Mouse (Mus musculus): ENCODE results near the gene Parvg. TPM values are rescaled to one million over a fixed set of nuclear protein-coding genes. Genes with fewer than 3 reads are reported as not detected.

Parvg gene
- polyA plus RNA-seq, 1 experiment, result 3.3 TPM

- Histone ChIP-seq H3K4me3 (ENCODE audit: insufficient read depth, low read length) (no peak overlapping the region), H3K4me1 (ENCODE audit: control insufficient read depth, insufficient read depth, low read length) (no peaks in the 10 kb centered on the region), H3K27ac (ENCODE audit: insufficient read depth, low read depth, low read length) (no peak overlapping the region)
- TF ChIP-seq POLR2A (IDR thresholded peaks at IDR 0.05; ENCODE audit: borderline replicate concordance, low read depth, low read length) (no peak), CTCF (IDR thresholded peaks at IDR 0.05; ENCODE audit: low read depth, low read length) (no peak)
Observed at GRCm38 (mm10) chr15:84303264-84303663, 20.6 kb upstream of the Parvg start.

GRCm38 (mm10) chr15:84305333-84305732 lies 18.5 kb upstream of the Parvg start:
- H3K4me3 ChIP-seq (ENCODE audit: insufficient read depth, low read length), result no peak overlapping the region
- no peak overlapping the region for H3K27ac ChIP-seq (ENCODE audit: insufficient read depth, low read depth, low read length)
- TF ChIP-seq CTCF (IDR thresholded peaks at IDR 0.05; ENCODE audit: low read depth, low read length) (no peak), POLR2A (IDR thresholded peaks at IDR 0.05; ENCODE audit: borderline replicate concordance, low read depth, low read length) (no peak)
- H3K4me1 ChIP-seq (ENCODE audit: control insufficient read depth, insufficient read depth, low read length), result no peaks in the 10 kb centered on the region

- peaks cover 33% of the 10 kb centered on the region for H3K4me1 ChIP-seq (ENCODE audit: control insufficient read depth, insufficient read depth, low read length)
Observed at GRCm38 (mm10) chr15:84310271-84310670, 13.6 kb upstream of the Parvg start.

GRCm38 (mm10) chr15:84311295-84312085 lies 12.3 kb upstream of the Parvg start:
- Histone ChIP-seq H3K4me1 (ENCODE audit: control insufficient read depth, insufficient read depth, low read length) (peaks cover 45% of the 10 kb centered on the region), H3K4me3 (ENCODE audit: insufficient read depth, low read length) (no peak overlapping the region), H3K27ac (ENCODE audit: insufficient read depth, low read depth, low read length) (no peak overlapping the region)
- TF ChIP-seq POLR2A (IDR thresholded peaks at IDR 0.05; ENCODE audit: borderline replicate concordance, low read depth, low read length) (no peak), CTCF (IDR thresholded peaks at IDR 0.05; ENCODE audit: low read depth, low read length) (no peak)

More at GRCm38 (mm10) chr15:84310271-84310670, 13.6 kb upstream of the Parvg start:
- no peak overlapping the region for H3K4me3 ChIP-seq (ENCODE audit: insufficient read depth, low read length)
- no peak overlapping the region for H3K27ac ChIP-seq (ENCODE audit: insufficient read depth, low read depth, low read length)
- TF ChIP-seq CTCF (IDR thresholded peaks at IDR 0.05; ENCODE audit: low read depth, low read length) (no peak), POLR2A (IDR thresholded peaks at IDR 0.05; ENCODE audit: borderline replicate concordance, low read depth, low read length) (no peak)

- no peak for TF ChIP-seq POLR2A (IDR thresholded peaks at IDR 0.05; ENCODE audit: borderline replicate concordance, low read depth, low read length)
- no peak for TF ChIP-seq CTCF (IDR thresholded peaks at IDR 0.05; ENCODE audit: low read depth, low read length)
- Histone ChIP-seq H3K4me1 (ENCODE audit: control insufficient read depth, insufficient read depth, low read length) (peaks cover 47% of the 10 kb centered on the region), H3K27ac (ENCODE audit: insufficient read depth, low read depth, low read length) (peak overlapping the region; percentile 80), H3K4me3 (ENCODE audit: insufficient read depth, low read length) (no peak overlapping the region)
Observed at GRCm38 (mm10) chr15:84312878-84313565, 10.8 kb upstream of the Parvg start.

- Histone ChIP-seq H3K27ac (ENCODE audit: insufficient read depth, low read depth, low read length) (peak overlapping the region; percentile 80), H3K4me1 (ENCODE audit: control insufficient read depth, insufficient read depth, low read length) (peaks cover 47% of the 10 kb centered on the region), H3K4me3 (ENCODE audit: insufficient read depth, low read length) (no peak overlapping the region)
- TF ChIP-seq POLR2A (IDR thresholded peaks at IDR 0.05; ENCODE audit: borderline replicate concordance, low read depth, low read length), result no peak
- no peak for TF ChIP-seq CTCF (IDR thresholded peaks at IDR 0.05; ENCODE audit: low read depth, low read length)
Observed at GRCm38 (mm10) chr15:84313566-84313878, 10.3 kb upstream of the Parvg start.

- Histone ChIP-seq H3K4me3 (ENCODE audit: insufficient read depth, low read length) (no peak overlapping the region), H3K4me1 (ENCODE audit: control insufficient read depth, insufficient read depth, low read length) (peaks cover 47% of the 10 kb centered on the region), H3K27ac (ENCODE audit: insufficient read depth, low read depth, low read length) (peak overlapping the region; percentile 30)
- no peak for TF ChIP-seq POLR2A (IDR thresholded peaks at IDR 0.05; ENCODE audit: borderline replicate concordance, low read depth, low read length)
- no peak for TF ChIP-seq CTCF (IDR thresholded peaks at IDR 0.05; ENCODE audit: low read depth, low read length)
Observed at GRCm38 (mm10) chr15:84314420-84315080, 9.3 kb upstream of the Parvg start.

- peak overlapping the region; percentile 80 for H3K27ac ChIP-seq (ENCODE audit: insufficient read depth, low read depth, low read length)
- TF ChIP-seq POLR2A (IDR thresholded peaks at IDR 0.05; ENCODE audit: borderline replicate concordance, low read depth, low read length), result no peak
- no peak for TF ChIP-seq CTCF (IDR thresholded peaks at IDR 0.05; ENCODE audit: low read depth, low read length)
- peaks cover 51% of the 10 kb centered on the region for H3K4me1 ChIP-seq (ENCODE audit: control insufficient read depth, insufficient read depth, low read length)
- no peak overlapping the region for H3K4me3 ChIP-seq (ENCODE audit: insufficient read depth, low read length)
Observed at GRCm38 (mm10) chr15:84315276-84316046, 8.4 kb upstream of the Parvg start.

GRCm38 (mm10) chr15:84319393-84319792 lies 4.4 kb upstream of the Parvg start:
- Histone ChIP-seq H3K4me3 (ENCODE audit: insufficient read depth, low read length) (no peak overlapping the region), H3K27ac (ENCODE audit: insufficient read depth, low read depth, low read length) (no peak overlapping the region), H3K4me1 (ENCODE audit: control insufficient read depth, insufficient read depth, low read length) (peaks cover 62% of the 10 kb centered on the region)
- no peak for TF ChIP-seq CTCF (IDR thresholded peaks at IDR 0.05; ENCODE audit: low read depth, low read length)
- no peak for TF ChIP-seq POLR2A (IDR thresholded peaks at IDR 0.05; ENCODE audit: borderline replicate concordance, low read depth, low read length)

Data from bone marrow macrophage, adult 2 months (primary cell).